Mouse (Mus musculus) limb, embryonic 10.5 days (tissue): ENCODE measurements at regions not wholly inside any gene's neighbourhood (a gene's known extent, or its start where the extent isn't known, plus 50 kb on each side); places are given as distances from the start of the nearest gene placed in this dataset.

Source experiments
- DNase-seq: peaks from one replicate; pipeline ENCODE4 v3.0.0-alpha.2; 2017; ENCODE audit warnings: low spot score
- H3K27ac ChIP-seq: fragments of 300-500 bp; sonication (generic); 2 replicates; pipeline ENCODE4 v1.5.1; 2016; ENCODE audit warnings: mild to moderate bottlenecking
- H3K27me3 ChIP-seq: fragments of 300-500 bp; sonication (generic); 2 replicates; pipeline ENCODE4 v1.6.1; 2016; ENCODE audit warnings: low read depth, mild to moderate bottlenecking; ENCODE audit not compliant: poor library complexity, severe bottlenecking
- H3K36me3 ChIP-seq: fragments of 300-500 bp; sonication (generic); 2 replicates; pipeline ENCODE4 v1.6.1; 2016; ENCODE audit warnings: mild to moderate bottlenecking, moderate library complexity
- H3K4me1 ChIP-seq: fragments of 300-500 bp; sonication (generic); 2 replicates; pipeline ENCODE4 v1.6.1; 2016
- H3K4me3 ChIP-seq: fragments of 300-500 bp; sonication (generic); 2 replicates; pipeline ENCODE4 v1.5.1; 2016; ENCODE audit warnings: mild to moderate bottlenecking, moderate library complexity
- H3K9me3 ChIP-seq: fragments of 300-500 bp; sonication (generic); replicated peaks from 2 replicates; pipeline ENCODE4 v1.6.1; 2016; ENCODE audit warnings: mild to moderate bottlenecking
- WGBS: fragments of 180-500 bp; shearing (Covaris S2); methylation state at CpG from one replicate; pipeline ENCODE4 v1.1.7; 2016; 5-methylcytosine and 5-hydroxymethylcytosine counted together

DNA sequence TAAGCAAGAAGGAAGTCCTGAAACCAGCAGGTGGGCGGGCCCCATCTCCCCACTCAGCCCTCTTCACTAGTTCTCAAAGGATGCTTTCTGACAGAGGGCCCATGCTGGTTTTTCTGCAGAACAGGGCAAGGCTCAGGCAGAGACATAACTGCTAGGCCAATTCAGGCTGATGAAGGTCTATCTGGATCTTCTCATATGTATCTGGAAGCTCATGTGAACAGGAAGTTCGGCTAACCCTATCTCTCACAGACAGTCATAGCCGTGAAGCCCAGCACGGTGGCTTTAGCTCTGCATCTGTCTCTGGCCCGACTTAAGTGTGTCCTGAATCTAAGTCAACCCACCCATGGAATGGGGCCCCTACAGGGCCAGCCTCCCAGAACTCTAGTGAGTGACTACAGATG is 113.7 kb upstream of the 1700021F07Rik start:
- DNase-seq, result no peak
- Histone ChIP-seq H3K9me3 (no peaks in the 10 kb centered on the region), H3K27me3 (peaks cover 20% of the 10 kb centered on the region), H3K4me3 (no peak overlapping the region), H3K4me1 (peaks cover 40% of the 10 kb centered on the region), H3K36me3 (no peaks in the 10 kb centered on the region), H3K27ac (no peak overlapping the region)
- 88% methylated on average over 5 of the region's 5 CpGs for WGBS

- Histone ChIP-seq H3K4me1 (peaks cover 48% of the 10 kb centered on the region), H3K4me3 (no peak overlapping the region), H3K27ac (no peak overlapping the region), H3K36me3 (no peaks in the 10 kb centered on the region), H3K9me3 (no peaks in the 10 kb centered on the region), H3K27me3 (peaks cover 20% of the 10 kb centered on the region)
- WGBS, result 28% methylated on average over 16 of the region's 16 CpGs
- DNase-seq, result no peak
These were observed 113.0 kb upstream of the 1700021F07Rik start for GRCm38 (mm10) chr2:173409433-173409832.

GRCm38 (mm10) chr2:173413906-173414656 is 108.3 kb upstream of the 1700021F07Rik start:
- Histone ChIP-seq H3K36me3 (no peaks in the 10 kb centered on the region), H3K4me1 (peaks cover 22% of the 10 kb centered on the region), H3K4me3 (no peak overlapping the region), H3K9me3 (no peaks in the 10 kb centered on the region), H3K27ac (peak overlapping the region; percentile 37), H3K27me3 (peaks cover 12% of the 10 kb centered on the region)
- no peak for DNase-seq
- 83% methylated on average over 18 of the region's 18 CpGs for WGBS

DNA sequence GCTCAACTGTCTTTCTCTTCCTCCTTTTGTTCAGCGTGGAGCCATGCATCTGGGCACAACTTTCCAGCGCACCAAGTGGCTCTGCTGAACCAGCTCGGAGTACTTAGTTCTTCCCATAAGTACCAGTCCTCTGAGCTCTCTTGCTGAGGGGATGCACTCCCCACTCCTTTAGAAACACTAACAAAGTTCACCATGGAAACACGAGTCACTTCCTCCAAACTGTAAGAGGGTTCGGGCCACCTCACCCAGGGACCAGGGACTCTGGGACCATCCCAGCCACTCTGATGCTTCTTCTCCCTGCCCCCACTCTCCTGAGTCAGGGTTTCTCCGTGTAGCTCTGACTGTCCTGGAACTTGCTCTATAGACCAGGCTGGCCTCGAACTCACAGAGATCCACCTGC is 107.0 kb upstream of the 1700021F07Rik start:
- DNase-seq, result no peak
- no peak overlapping the region for H3K4me3 ChIP-seq
- H3K36me3 ChIP-seq, result no peaks in the 10 kb centered on the region
- H3K27ac ChIP-seq, result no peak overlapping the region
- H3K27me3 ChIP-seq, result peaks cover 12% of the 10 kb centered on the region
- no peaks in the 10 kb centered on the region for H3K9me3 ChIP-seq
- WGBS, result 86% methylated on average over 7 of the region's 7 CpGs
- peaks cover 21% of the 10 kb centered on the region for H3K4me1 ChIP-seq

GRCm38 (mm10) chr2:173416921-173417320 is 105.5 kb upstream of the 1700021F07Rik start:
- H3K36me3 ChIP-seq, result no peaks in the 10 kb centered on the region
- 0 out of 2 replicates have a peak, but pooled peaks cover 4% of the 10 kb centered on the region for H3K27me3 ChIP-seq
- no peak overlapping the region for H3K4me3 ChIP-seq
- WGBS, result 76% methylated on average over 1 of the region's 1 CpGs
- no peak for DNase-seq
- H3K9me3 ChIP-seq, result no peaks in the 10 kb centered on the region
- peaks cover 25% of the 10 kb centered on the region for H3K4me1 ChIP-seq
- H3K27ac ChIP-seq, result no peak overlapping the region

- no peak for DNase-seq
- no peak overlapping the region for H3K4me3 ChIP-seq
- WGBS, result 90% methylated on average over 7 of the region's 7 CpGs
- H3K4me1 ChIP-seq, result peaks cover 18% of the 10 kb centered on the region
- H3K36me3 ChIP-seq, result no peaks in the 10 kb centered on the region
- no peaks in the 10 kb centered on the region for H3K9me3 ChIP-seq
- no peak overlapping the region for H3K27ac ChIP-seq
- 0 out of 2 replicates have a peak, but pooled peaks cover 4% of the 10 kb centered on the region for H3K27me3 ChIP-seq
These were observed 103.4 kb upstream of the 1700021F07Rik start for GRCm38 (mm10) chr2:173418951-173419350.

DNA sequence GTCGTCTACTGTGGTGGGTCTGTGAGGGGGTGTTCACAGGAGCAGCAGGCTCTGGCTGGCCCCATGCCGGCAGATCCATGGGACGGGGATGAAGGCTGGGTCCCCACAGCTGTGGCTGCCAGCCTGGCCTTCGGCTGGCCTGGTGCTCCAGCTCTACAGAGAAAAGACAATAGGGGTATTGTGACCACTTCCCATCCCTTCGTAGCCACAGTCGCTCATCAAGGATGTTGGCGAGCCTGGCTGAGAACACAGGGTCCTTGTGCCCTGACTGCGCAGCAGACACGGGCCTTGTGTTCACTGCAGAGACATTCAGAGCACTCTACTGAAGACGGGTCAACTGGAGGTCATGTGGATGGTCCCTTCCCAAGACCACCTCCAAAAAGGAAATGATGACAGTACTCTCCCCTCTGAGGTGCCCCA is 102.4 kb upstream of the 1700021F07Rik start:
- H3K9me3 ChIP-seq, result no peaks in the 10 kb centered on the region
- peaks cover 12% of the 10 kb centered on the region for H3K4me1 ChIP-seq
- 0 out of 2 replicates have a peak, but pooled peaks cover 4% of the 10 kb centered on the region for H3K27me3 ChIP-seq
- no peak overlapping the region for H3K4me3 ChIP-seq
- H3K36me3 ChIP-seq, result no peaks in the 10 kb centered on the region
- WGBS, result 87% methylated on average over 10 of the region's 10 CpGs
- peak overlapping the region; percentile 19; the same call in 1 of the 2 replicates for H3K27ac ChIP-seq
- DNase-seq, result no peak

DNA sequence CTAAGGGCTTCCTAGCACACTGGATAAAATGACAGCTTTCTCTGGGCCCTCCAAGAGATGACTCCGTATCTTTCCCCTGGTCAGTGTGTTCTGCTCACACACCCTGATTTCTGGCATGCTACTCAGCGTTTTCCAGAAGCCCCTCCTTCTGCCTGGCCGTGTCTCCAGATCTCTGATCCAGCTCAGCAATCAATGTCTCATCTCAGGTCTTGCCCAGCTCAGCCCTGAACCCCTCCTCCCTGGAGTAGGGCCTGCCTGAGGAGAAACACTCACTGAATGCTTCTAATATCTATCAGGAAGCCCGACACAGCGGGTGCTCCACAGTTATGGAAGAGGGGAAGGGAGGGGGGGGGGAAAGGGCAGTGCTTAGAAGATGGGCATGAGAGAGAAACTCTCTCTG is 101.9 kb upstream of the 1700021F07Rik start:
- H3K27ac ChIP-seq, result no peak overlapping the region; the same call in 1 of the 2 replicates
- 79% methylated on average over 5 of the region's 5 CpGs for WGBS

DNA sequence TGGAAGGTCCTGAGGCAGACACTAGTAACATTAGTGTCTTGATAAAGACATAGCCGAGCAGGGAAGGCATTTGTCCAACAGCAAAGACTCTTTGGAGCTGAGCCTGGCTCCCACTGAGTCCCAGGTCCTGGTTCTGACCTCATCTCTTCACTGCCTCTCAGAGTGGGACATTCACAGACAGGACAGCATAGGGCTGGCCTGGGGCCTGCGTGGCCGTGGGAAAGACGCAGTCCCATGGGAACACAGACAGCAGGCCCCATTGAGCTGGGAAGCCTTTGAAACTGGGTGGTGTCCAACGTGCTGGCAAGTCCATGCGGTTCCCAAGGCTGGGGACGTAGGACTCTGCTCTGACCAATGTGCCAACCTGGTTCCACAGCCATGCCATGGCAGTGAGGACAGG is 97.5 kb upstream of the 1700021F07Rik start:
- 93% methylated on average over 7 of the region's 7 CpGs for WGBS

More for the DNA sequence above, 101.9 kb upstream of the 1700021F07Rik start:
- H3K27me3 ChIP-seq, result 0 out of 2 replicates have a peak, but pooled peaks cover 2% of the 10 kb centered on the region
- no peak for DNase-seq
- no peaks in the 10 kb centered on the region for H3K36me3 ChIP-seq
- H3K9me3 ChIP-seq, result no peaks in the 10 kb centered on the region
- peaks cover 12% of the 10 kb centered on the region for H3K4me1 ChIP-seq
- H3K4me3 ChIP-seq, result no peak overlapping the region

GRCm38 (mm10) chr2:173425754-173426153 is 96.6 kb upstream of the 1700021F07Rik start:
- 90% methylated on average over 9 of the region's 9 CpGs for WGBS
- H3K4me1 ChIP-seq, result peaks cover 13% of the 10 kb centered on the region; the same call in 1 of the 2 replicates
- H3K36me3 ChIP-seq, result no peaks in the 10 kb centered on the region
- H3K9me3 ChIP-seq, result no peaks in the 10 kb centered on the region
- no peak overlapping the region for H3K4me3 ChIP-seq
- peak overlapping the region; percentile 42; the same call in 1 of the 2 replicates for H3K27ac ChIP-seq
- H3K27me3 ChIP-seq, result no peaks in the 10 kb centered on the region
- DNase-seq, result no peak

More for the DNA sequence above, 97.5 kb upstream of the 1700021F07Rik start:
- Histone ChIP-seq H3K9me3 (no peaks in the 10 kb centered on the region), H3K27me3 (no peaks in the 10 kb centered on the region), H3K4me3 (no peak overlapping the region), H3K27ac (no peak overlapping the region), H3K36me3 (no peaks in the 10 kb centered on the region), H3K4me1 (peaks cover 18% of the 10 kb centered on the region)
- no peak for DNase-seq

DNA sequence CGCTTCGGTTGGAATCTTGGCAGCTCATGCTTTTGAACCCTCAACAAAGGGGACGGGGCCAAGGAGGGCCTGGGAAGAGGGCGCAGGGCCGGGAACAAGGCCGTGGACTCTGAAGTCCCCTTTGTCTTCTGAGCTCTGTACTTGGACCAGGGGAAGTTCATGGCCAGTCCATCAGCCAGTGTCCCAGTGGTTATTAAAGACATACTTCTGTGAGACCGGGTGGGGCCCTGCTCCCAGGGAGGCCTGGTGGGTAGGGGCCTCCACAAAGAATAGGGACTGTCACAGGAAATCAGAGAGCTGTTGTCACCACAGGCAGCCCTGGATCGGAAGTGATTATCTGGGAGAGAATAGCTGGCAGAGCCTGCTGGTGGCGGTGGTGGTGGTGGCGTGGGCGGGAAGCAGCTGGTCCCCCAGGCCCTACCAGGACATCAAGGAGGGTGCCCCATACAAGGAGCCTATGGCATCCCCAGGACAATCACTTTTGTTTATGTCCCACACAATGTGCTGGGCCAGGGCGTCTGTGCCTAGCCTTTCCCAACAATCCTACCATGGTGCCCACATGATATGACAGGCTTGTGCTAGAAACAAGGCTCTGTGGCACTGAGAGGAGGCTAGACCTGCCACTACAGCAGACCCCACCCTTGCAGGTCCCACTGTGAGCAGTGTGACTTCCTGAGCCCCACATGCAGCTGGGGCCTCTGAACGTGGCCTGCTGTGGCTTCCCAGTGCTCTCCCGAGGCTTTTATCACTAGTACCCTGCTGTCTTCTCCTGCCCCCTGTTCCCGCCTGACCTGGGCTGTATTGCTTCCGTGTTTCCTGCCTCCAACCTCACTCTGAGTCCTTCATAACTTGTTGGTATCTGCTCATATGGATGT is 96.0 kb upstream of the 1700021F07Rik start:
- H3K4me1 ChIP-seq, result peaks cover 13% of the 10 kb centered on the region; the same call in 1 of the 2 replicates
- no peaks in the 10 kb centered on the region for H3K36me3 ChIP-seq
- no peaks in the 10 kb centered on the region for H3K27me3 ChIP-seq
- H3K9me3 ChIP-seq, result no peaks in the 10 kb centered on the region
- WGBS, result 79% methylated on average over 16 of the region's 16 CpGs
- DNase-seq, result no peak
- no peak overlapping the region for H3K4me3 ChIP-seq
- H3K27ac ChIP-seq, result peak overlapping the region; percentile 42; the same call in 1 of the 2 replicates

- Histone ChIP-seq H3K36me3 (no peaks in the 10 kb centered on the region), H3K27ac (no peak overlapping the region), H3K27me3 (no peaks in the 10 kb centered on the region), H3K9me3 (no peaks in the 10 kb centered on the region), H3K4me3 (no peak overlapping the region), H3K4me1 (peaks cover 28% of the 10 kb centered on the region)
- no peak for DNase-seq
- WGBS, result 88% methylated on average over 10 of the region's 10 CpGs
These were observed 94.4 kb upstream of the 1700021F07Rik start for GRCm38 (mm10) chr2:173427888-173428450.
